Mouse (Mus musculus): ENCODE results near the gene Ptprcap.

Ptprcap gene

DNA sequence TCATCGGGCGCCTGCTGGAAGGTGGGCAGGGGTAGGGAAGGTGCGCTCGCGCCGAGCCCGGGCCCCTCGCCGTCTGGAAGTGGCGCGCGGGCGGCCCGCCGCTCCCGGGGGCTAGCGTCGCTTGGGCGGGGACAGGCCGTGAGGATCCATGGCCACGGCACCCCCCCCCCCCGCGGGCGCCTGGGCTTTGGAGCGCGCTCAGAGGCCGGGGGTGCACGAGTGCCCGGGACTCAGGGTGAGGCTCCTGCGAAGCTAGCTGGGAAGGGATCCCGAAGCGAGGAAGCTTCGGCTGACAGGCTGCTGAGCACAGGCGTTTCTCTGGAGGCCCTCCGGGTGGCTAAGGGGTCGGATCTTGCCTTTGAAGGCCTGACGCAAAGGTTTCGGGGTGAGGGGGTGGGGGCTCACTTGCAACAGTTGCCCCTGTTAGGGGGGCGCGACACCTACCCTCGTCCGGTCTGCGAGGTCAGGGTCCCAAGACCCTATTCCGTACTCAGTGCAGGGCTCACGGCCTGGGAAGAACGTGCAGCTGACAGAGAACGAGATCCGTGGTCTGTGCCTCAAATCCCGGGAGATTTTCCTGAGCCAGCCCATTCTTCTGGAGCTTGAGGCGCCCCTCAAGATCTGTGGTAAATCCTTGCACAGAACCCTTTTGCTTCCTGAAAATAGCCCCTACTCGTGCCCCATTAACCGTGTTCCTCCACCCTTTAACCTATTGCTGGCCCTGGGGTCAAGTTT lies 39.0 kb downstream of the Ptprcap start:
- DNase-seq (ENCODE audit: extremely low read depth, low read depth, low spot score) = no peak

DNA sequence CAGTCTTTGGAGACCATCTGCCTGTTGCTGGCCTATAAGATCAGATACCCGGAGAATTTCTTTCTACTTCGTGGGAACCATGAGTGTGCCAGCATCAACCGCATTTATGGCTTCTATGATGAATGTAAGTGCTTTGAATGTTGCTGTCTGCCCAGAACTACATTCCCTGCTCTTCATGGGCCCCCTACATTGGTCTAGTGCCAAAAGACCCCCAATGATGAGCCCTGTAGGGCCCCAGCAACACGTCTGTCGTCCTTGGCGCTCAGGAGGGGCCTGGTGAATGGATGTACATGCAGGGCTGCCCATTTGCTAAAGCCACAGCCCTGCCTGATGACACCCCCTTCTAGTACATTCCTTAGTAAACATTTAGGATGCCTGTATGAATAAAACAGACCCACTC lies 39.7 kb downstream of the Ptprcap start:
- no peak for DNase-seq (ENCODE audit: extremely low read depth, low read depth, low spot score)

DNA sequence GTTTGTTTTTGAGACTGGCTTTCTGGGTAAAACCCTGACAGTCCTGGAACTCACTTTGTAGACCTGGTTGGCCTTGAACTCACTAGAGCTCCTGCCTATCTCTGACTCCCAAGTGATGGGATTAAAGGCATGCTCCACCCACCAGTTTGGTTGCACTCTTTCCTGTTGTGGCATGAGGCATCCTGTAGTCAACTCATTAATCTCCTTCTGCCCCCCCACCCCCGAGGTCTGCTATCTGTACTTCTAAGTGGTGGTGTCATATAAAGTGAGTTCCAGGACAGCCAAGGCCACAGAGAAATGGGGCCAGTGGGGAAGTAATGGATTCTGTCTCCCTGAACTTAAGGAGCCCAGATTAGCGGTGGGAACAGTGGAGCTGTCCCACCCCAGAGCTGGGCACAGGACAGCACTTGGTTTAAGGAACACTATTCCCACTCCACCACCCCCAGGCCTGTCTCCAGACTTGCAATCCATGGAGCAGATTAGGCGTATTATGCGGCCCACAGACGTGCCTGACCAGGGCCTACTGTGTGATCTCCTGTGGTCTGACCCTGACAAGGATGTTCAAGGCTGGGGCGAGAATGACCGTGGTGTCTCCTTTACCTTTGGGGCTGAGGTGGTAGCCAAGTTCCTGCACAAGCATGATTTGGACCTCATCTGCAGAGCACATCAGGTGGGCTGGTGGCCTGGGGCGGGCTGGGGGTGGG lies 40.8 kb downstream of the Ptprcap start:
- DNase-seq (ENCODE audit: extremely low read depth, low read depth, low spot score) = no peak

DNA sequence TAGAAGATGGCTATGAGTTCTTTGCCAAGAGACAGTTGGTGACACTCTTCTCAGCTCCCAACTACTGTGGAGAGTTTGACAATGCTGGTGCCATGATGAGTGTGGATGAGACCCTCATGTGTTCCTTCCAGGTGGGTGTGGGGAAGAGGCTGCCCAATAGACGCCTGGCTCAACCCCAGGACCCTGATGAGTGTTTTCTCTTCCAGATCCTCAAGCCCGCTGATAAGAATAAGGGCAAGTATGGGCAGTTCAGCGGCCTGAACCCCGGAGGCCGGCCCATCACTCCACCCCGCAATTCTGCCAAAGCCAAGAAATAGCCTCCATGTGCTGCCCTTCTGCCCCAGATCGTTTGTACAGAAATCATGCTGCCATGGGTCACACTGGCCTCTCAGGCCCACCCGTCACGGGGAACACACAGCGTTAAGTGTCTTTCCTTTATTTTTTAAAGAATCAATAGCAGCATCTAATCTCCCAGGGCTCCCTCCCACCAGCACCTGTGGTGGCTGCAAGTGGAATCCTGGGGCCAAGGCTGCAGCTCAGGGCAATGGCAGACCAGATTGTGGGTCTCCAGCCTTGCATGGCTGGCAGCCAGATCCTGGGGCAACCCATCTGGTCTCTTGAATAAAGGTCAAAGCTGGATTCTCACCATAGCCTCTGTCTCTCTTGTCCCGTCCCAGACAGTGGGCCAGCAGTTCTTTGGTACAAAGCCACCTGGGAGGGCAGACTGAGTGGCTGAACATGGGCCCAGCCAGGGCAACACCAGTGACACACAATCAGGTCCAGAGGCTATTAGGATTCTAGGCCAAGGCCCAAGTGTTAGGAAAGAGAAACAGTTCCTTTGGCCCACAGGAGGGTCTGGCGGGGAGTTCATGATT lies 41.6 kb downstream of the Ptprcap start:
- no peak for DNase-seq (ENCODE audit: extremely low read depth, low read depth, low spot score)

DNA sequence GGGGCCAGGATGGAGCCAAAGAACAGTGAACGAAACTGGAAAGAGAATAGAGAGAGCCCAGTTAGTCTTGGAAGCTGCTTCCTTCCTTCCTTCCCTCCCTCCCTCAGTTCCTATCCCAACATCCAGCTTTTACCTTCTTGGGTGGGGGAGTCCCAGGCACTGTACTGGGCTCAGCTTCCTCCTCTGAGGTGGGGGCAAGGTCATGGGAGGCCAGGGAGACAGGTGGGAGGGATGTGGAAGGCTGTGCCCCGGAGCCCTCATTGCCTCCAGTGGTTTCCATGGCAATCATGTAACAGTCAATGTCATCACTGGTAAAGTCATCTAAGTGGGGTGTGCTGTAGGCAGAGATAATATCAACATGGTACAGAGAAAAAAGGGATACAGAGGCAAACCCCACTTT lies 42.6 kb downstream of the Ptprcap start:
- no peak for DNase-seq (ENCODE audit: extremely low read depth, low read depth, low spot score)

DNA sequence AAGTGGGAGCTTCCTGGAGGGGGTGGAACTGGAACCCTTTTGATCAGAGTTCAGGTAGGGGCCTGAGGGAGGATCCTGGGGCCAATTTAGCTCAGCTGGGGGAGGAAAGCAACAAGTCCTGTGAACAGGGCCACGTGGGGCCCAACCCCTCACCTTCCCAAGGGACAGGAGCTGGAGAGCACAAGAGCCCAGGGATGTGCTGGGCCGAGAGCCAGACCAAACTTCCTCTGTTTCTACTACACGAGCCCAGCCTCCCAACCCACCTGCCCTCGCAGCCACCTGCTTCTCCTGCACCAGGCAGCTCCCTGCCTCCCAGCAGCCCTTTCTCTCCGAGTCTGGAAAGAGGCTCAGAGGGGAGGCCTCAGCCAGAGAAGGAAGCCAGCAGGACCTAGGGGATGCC lies 43.1 kb downstream of the Ptprcap start:
- DNase-seq (ENCODE audit: extremely low read depth, low read depth, low spot score) = no peak

DNA sequence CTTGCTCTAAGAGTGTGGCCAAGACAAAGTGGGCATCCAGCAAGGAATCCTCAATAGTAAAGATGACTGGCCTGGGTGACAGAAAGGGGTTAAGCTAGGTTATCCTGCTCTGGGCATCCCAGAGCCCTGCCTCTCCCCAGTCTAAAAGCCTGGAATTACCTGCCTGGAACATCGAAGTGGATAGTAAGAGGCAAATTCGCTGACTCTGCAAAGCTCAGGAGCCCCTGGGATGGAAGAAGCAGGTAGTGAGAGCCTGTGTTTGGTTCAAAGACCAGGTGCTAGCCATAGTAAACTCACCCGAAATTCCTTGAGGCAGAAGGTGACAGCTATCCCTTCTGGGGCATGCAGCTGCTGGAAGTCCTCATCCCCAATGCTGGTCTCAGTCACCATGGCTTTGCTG lies 43.8 kb downstream of the Ptprcap start:
- DNase-seq (ENCODE audit: extremely low read depth, low read depth, low spot score) = no peak

DNA sequence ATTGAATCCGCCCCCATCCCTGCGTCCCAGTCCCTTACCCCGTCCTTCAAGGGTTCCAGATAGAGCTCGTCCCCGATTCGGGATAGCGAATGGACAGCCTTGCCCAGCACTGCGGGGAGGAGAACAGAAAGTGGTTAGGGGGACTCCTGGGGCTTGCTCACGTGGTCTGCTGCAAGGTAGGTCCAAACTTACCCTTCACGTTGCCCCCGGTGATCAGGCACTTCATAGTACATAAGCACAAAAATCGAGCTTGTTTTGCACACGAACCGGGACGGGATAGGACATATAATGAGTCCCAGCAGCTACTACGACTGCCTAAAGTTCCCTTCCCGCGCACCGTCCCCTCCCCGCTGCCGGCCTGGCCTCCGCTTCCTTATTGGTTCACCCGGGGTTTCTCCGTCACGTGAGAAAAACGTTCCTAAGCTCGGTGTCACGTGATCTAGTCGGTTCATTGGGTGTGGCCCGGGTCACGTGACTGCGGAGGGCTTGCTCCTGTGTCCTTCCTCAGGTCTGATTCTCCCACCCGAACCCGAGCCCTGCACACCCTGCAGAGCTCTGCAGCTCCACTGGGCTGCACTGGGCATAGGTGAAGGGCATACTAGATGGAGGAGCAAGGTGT lies 48.0 kb downstream of the Ptprcap start, which contains the start of gene Rad9a:
Gene Rad9a, minus strand, starts transcription at position 372 of the 619 bp plus-strand sequence.
- DNase-seq (ENCODE audit: extremely low read depth, low read depth, low spot score) = peak; percentile 61

DNA sequence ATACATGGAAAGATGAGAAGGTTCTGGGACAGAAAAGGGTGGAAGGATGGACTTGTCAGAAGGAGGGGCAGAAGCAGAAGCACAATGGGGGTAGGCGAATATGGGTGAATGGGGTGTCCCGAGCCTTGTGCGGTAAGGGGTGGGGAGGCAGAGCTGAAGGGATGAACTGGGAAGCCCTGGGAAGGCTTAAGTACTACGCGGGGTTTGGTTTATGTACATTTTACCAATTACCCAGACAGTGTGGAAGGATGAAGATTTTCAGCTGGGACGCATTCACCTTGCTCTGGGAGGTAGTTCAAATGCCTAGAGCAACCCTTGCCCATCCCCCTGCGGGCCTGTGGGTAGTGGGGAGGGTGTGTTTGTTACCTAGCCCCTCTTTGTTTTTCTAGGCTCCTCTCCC lies 48.7 kb downstream of the Ptprcap start:
- DNase-seq (ENCODE audit: extremely low read depth, low read depth, low spot score) = no peak

DNA sequence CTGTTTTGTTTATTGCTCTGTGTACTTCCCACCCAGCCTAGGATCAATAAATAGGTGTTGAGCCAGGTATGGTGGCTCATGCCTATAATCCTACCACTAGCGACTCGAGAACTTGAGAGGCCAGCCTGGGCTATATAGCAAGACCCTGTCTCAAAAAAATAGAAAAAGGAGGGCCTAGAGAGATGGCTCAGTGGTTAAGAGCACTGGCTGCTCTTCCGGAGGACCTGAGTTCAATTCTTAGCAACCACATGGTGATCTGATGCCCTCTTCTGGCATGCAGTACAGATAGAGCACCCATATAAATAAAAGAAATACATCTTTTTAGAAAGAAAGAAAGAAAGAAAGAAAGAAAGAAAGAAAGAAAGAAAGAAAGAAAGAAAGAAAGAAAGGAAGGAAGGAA lies 49.7 kb downstream of the Ptprcap start:
- no peak for DNase-seq (ENCODE audit: extremely low read depth, low read depth, low spot score)

DNA sequence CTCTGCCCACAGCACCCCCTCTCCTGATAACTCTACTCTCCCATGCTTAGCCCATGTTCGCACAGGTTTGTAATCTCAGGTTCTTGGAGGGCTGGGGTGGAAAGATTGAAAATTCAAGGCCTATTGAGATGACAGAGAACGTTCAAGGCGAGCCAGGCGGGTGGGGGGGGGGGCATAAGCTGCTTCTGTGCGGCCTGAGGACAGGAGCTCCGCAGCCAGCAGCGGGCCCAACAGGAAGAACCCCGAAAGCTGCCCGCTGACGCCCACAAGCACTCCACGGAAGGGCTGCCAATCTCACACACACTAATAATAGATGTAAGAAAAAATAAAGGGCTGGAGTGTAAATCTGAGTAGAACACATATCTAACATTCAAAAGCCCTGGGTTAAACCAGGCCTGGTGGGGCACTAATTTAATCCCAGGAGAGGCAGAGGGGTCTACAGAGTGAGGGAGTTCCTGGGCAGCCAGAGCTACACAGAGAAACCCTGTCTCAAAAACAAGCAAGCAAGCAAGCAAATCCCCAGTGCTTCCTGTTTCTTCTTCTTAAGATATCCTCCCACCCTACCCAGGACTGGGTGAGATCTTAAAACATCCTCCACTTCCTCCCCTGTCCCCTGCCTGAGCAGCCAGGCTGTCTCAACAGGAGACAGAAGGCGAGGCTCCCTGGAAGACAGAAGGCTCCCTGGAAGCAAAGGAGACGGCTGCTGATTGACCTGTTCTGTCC lies 50.4 kb downstream of the Ptprcap start:
- no peak for DNase-seq (ENCODE audit: extremely low read depth, low read depth, low spot score)

DNA sequence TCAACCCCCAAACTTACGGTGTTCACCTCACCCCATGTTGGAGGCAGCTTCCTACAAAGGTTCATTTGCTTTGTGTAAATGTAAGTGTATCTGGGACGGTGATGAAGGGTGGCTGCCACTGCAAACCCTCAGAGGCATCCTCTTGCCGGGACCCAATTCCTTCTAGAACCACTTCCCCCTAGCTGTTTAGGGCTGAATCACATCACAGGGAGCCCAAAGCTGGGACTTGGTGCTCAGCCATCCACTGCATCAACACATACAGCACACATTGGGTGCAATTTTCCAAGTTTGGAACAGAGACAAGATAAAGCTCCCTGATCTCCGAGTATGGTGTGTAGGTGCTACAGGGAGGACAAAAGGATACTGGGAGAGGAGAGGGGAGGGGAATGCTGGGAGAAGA lies 51.5 kb downstream of the Ptprcap start:
- no peak for DNase-seq (ENCODE audit: extremely low read depth, low read depth, low spot score)

All from fat pad, adult 2 months (tissue).